Mouse (Mus musculus): Measurements from ENCODE around the gene Gm14308.
"Not testable (repeated sequence)": the region's sequence is repeated elsewhere in the genome, so short reads cannot be mapped to it uniquely, and the experiment has no call there.

Gene Gm14308

GRCm38 (mm10) chr2:176636244-176636643 lies at the start of gene Gm14308:
Gene Gm14308, minus strand, starts transcription at chr2:176636344.
- not testable (repeated sequence) for DNase-seq (ENCODE audit: low spot score)

GRCm38 (mm10) chr2:176670222-176670621 lies 34.1 kb upstream of the Gm14308 start, which contains the start of gene Zfp973:
Gene Zfp973, plus strand, starts transcription at chr2:176670522.
- DNase-seq (ENCODE audit: low spot score): not testable (repeated sequence)

Measured in retina, embryonic 14.5 days (tissue).